Mouse (Mus musculus) heart, adult 2 months (tissue): ENCODE results near the gene Fam98a. TPM values are rescaled to one million over a fixed set of nuclear protein-coding genes. Genes with fewer than 3 reads are reported as not detected.
A peak's percentile ranks its signal among the peaks of the same experiment; 100 is the strongest.

Experiments
- DNase-seq, 2 experiments: peaks; one replicate each; pipeline ENCODE4 v3.0.0; 2021
- H3K27ac ChIP-seq: fragments of 200-600 bp; 2 replicates; pipeline ENCODE4 v1.8.1; 2022
- H3K27me3 ChIP-seq: fragments of 200-500 bp; 2 replicates; pipeline ENCODE4 v1.6.1; 2012; ENCODE audit warnings: mild to moderate bottlenecking, low read length, inconsistent platforms, mixed read lengths; ENCODE audit not compliant: control insufficient read depth, insufficient read depth
- H3K36me3 ChIP-seq: fragments of 200-500 bp; 2 replicates; pipeline ENCODE4 v1.6.1; 2012; ENCODE audit warnings: low read length, inconsistent platforms; ENCODE audit not compliant: control insufficient read depth, insufficient read depth
- H3K4me1 ChIP-seq: fragments of 200-500 bp; 2 replicates; pipeline ENCODE4 v1.6.1; 2011; ENCODE audit warnings: low read length; ENCODE audit not compliant: control insufficient read depth, insufficient read depth
- H3K4me3 ChIP-seq: fragments of 200-600 bp; 2 replicates; pipeline ENCODE4 v1.8.1; 2022
- H3K79me2 ChIP-seq: fragments of 200-500 bp; replicated peaks from 2 replicates; pipeline ENCODE4 v1.6.1; 2012; ENCODE audit warnings: mild to moderate bottlenecking, inconsistent platforms, low read length, moderate library complexity, mixed read lengths; ENCODE audit not compliant: control insufficient read depth, insufficient read depth
- H3K9ac ChIP-seq: fragments of 200-500 bp; 2 replicates; pipeline ENCODE4 v1.6.1; 2012; ENCODE audit warnings: low read depth, mild to moderate bottlenecking, control low read depth, inconsistent platforms, low read length, mixed read lengths
- CTCF ChIP-seq: fragments of 200-600 bp; IDR thresholded peaks from 2 replicates; pipeline ENCODE4 v1.8.1; 2022; ENCODE audit warnings: antibody characterized with exemption, mild to moderate bottlenecking, moderate library complexity
- EP300 ChIP-seq: fragments of 200-500 bp; IDR thresholded peaks from 2 replicates; pipeline ENCODE4 v1.6.1; 2011; ENCODE audit warnings: low read depth, low read length, control low read depth; ENCODE audit not compliant: insufficient read depth
- POLR2A ChIP-seq: fragments of 200-500 bp; IDR thresholded peaks from 2 replicates; pipeline ENCODE4 v1.6.1; 2011; ENCODE audit warnings: mild to moderate bottlenecking, low read depth, low read length, control low read depth; ENCODE audit not compliant: insufficient read depth
- WGBS: fragments of 180-500 bp; shearing (Covaris S2); methylation state at CpG from one replicate; pipeline ENCODE4 v1.1.7; 2018; 5-methylcytosine and 5-hydroxymethylcytosine counted together
- intact Hi-C: fragments of 180-260 bp; cut with DNase I; formaldehyde crosslinking; loops from one replicate; pipeline ENCODE4 v1.15.1; 2025
- polyA plus RNA-seq: library from polyadenylated mRNA; depleted of rRNA; stranded (reverse); fragments of >200 nt; gene quantifications from 2 replicates; pipeline ENCODE4 v1.2.3, GENCODE M21; 2012
- total RNA-seq, 2 experiments: library from RNA; stranded (reverse); gene quantifications; 2 replicates each; pipeline ENCODE4 v1.2.3; 2021

Gene Fam98a
- total and polyA plus RNA-seq, 3 experiments = 14.5 to 42.6 (median 35.9) TPM

GRCm38 (mm10) chr17:75529222-75529935 lies 22.4 kb downstream of the Fam98a start:
- WGBS = 95% methylated on average over 14 of the region's 14 CpGs
- Histone ChIP-seq H3K4me1 (peaks cover 3% of the 10 kb centered on the region; the same call in 1 of the 2 replicates), H3K79me2 (no peaks in the 10 kb centered on the region), H3K9ac (no peak overlapping the region), H3K4me3 (no peak overlapping the region), H3K27ac (no peak overlapping the region), H3K27me3 (no peaks in the 10 kb centered on the region), H3K36me3 (peaks cover 10% of the 10 kb centered on the region)
- DNase-seq = no peak
- peak; percentile 47 for TF ChIP-seq CTCF
- no peak for TF ChIP-seq EP300
- no peak for TF ChIP-seq POLR2A
- intact Hi-C loops = loop anchor here (10.0 kb wide), 1 partner anchor 95 kb away; the partner anchor contains the start of gene Rasgrp3

- H3K4me3 ChIP-seq = no peak overlapping the region
- peak overlapping the region; percentile 42 for H3K27ac ChIP-seq
Observed at GRCm38 (mm10) chr17:75526411-75526810, 25.3 kb downstream of the Fam98a start.

GRCm38 (mm10) chr17:75523812-75524211 lies 27.9 kb downstream of the Fam98a start:
- no peaks in the 10 kb centered on the region for H3K27me3 ChIP-seq
- H3K27ac ChIP-seq = peak overlapping the region; percentile 77
- H3K4me1 ChIP-seq = peaks cover 14% of the 10 kb centered on the region
- no peak overlapping the region for H3K9ac ChIP-seq
- peak; percentile 38 to 70 for DNase-seq
- intact Hi-C loops = loop anchor here (5.0 to 10.0 kb wide), 2 partner anchors 52 to 89 kb away; partner anchors contain the start of gene Rasgrp3
- WGBS = 54% methylated on average over 3 of the region's 3 CpGs
- H3K4me3 ChIP-seq = no peak overlapping the region
- peaks cover 30% of the 10 kb centered on the region for H3K36me3 ChIP-seq
- 0 out of 2 replicates have a peak, but pooled peaks have one; percentile 5 for TF ChIP-seq POLR2A
- no peak for TF ChIP-seq CTCF
- peak; percentile 87 for TF ChIP-seq EP300
- H3K79me2 ChIP-seq = no peaks in the 10 kb centered on the region

More at GRCm38 (mm10) chr17:75526411-75526810, 25.3 kb downstream of the Fam98a start:
- H3K36me3 ChIP-seq = peaks cover 25% of the 10 kb centered on the region
- peak in 1 of 2 experiments; percentile 17 for DNase-seq
- intact Hi-C loops = loop anchor here (10.0 kb wide), 1 partner anchor 92 kb away; the partner anchor contains the start of gene Rasgrp3
- H3K79me2 ChIP-seq = no peaks in the 10 kb centered on the region
- TF ChIP-seq POLR2A (no peak), CTCF (no peak), EP300 (no peak)
- no peak overlapping the region for H3K9ac ChIP-seq
- peaks cover 13% of the 10 kb centered on the region for H3K4me1 ChIP-seq
- no peaks in the 10 kb centered on the region for H3K27me3 ChIP-seq
- 90% methylated on average over 1 of the region's 1 CpGs for WGBS

GRCm38 (mm10) chr17:75522347-75523065 lies 29.2 kb downstream of the Fam98a start:
- DNase-seq = peak; percentile 46 to 69
- Histone ChIP-seq H3K4me1 (peaks cover 17% of the 10 kb centered on the region), H3K36me3 (peaks cover 30% of the 10 kb centered on the region), H3K4me3 (no peak overlapping the region), H3K27ac (peak overlapping the region; percentile 70), H3K27me3 (no peaks in the 10 kb centered on the region), H3K9ac (no peak overlapping the region), H3K79me2 (no peaks in the 10 kb centered on the region)
- 44% methylated on average over 9 of the region's 9 CpGs for WGBS
- intact Hi-C loops = loop anchor here (5.0 to 10.0 kb wide), 2 partner anchors 50 to 88 kb away; partner anchors contain the start of gene Rasgrp3
- TF ChIP-seq EP300 (no peak), CTCF (no peak), POLR2A (no peak)

- H3K36me3 ChIP-seq = peaks cover 26% of the 10 kb centered on the region
- H3K27me3 ChIP-seq = no peaks in the 10 kb centered on the region
- DNase-seq = no peak
- H3K9ac ChIP-seq = no peak overlapping the region
- no peak overlapping the region for H3K4me3 ChIP-seq
- no peak for TF ChIP-seq EP300
- TF ChIP-seq POLR2A = no peak
- no peak for TF ChIP-seq CTCF
- intact Hi-C loops = loop anchor here (5.0 to 10.0 kb wide), 2 partner anchors 49 to 87 kb away; partner anchors contain the start of gene Rasgrp3
- 85% methylated on average over 6 of the region's 6 CpGs for WGBS
- H3K79me2 ChIP-seq = no peaks in the 10 kb centered on the region
- H3K27ac ChIP-seq = peak overlapping the region; percentile 26; the same call in 1 of the 2 replicates
- peaks cover 17% of the 10 kb centered on the region for H3K4me1 ChIP-seq
Observed at GRCm38 (mm10) chr17:75521236-75521842, 30.4 kb downstream of the Fam98a start.
